Mouse (Mus musculus) C2C12 (cell line): ENCODE data around the gene Kcnd3. TPM values are rescaled to one million over a fixed set of nuclear protein-coding genes. Genes with fewer than 3 reads are reported as not detected.

ENCODE experiments used
- H3K27me3 ChIP-seq: one replicate; pipeline ENCODE4 v1.6.1; 2011; ENCODE audit not compliant: control insufficient read depth, insufficient read depth, insufficient read length
- H3K36me3 ChIP-seq: one replicate; pipeline ENCODE4 v1.6.1; 2011; ENCODE audit not compliant: control insufficient read depth, insufficient read depth
- H3K4me3 ChIP-seq: one replicate; pipeline ENCODE4 v1.5.1; 2011; ENCODE audit warnings: mild to moderate bottlenecking, control low read depth; ENCODE audit not compliant: poor library complexity, insufficient read depth, severe bottlenecking
- H3K79me2 ChIP-seq: one replicate; pipeline ENCODE4 v1.6.1; 2011; ENCODE audit not compliant: control insufficient read depth, insufficient read depth
- H3K79me3 ChIP-seq: one replicate; pipeline ENCODE4 v1.6.1; 2011; ENCODE audit warnings: low read depth, control low read depth
- H3ac ChIP-seq: one replicate; pipeline ENCODE3; 2011; ENCODE audit warnings: low read depth; ENCODE audit not compliant: control insufficient read depth, insufficient read length
- CEBPB ChIP-seq: IDR thresholded peaks from one replicate; pipeline ENCODE4 v1.6.1; 2011; ENCODE audit warnings: low read depth, mild to moderate bottlenecking, control low read depth, moderate library complexity
- CTCF ChIP-seq: IDR thresholded peaks from one replicate; pipeline ENCODE4 v1.5.1; 2011; ENCODE audit not compliant: control insufficient read depth, insufficient read depth, insufficient read length
- FOSL1 ChIP-seq: IDR thresholded peaks from one replicate; pipeline ENCODE4 v1.8.0; 2011; ENCODE audit warnings: mild to moderate bottlenecking, low read length; ENCODE audit not compliant: poor library complexity, insufficient read depth, severe bottlenecking
- MAX ChIP-seq: IDR thresholded peaks from one replicate; pipeline ENCODE4 v1.6.1; 2011; ENCODE audit warnings: mild to moderate bottlenecking, control low read depth
- MYOD1 ChIP-seq: IDR thresholded peaks from one replicate; pipeline ENCODE4 v1.6.1; 2011; ENCODE audit warnings: low read depth; ENCODE audit not compliant: control insufficient read depth, insufficient read length
- MYOG ChIP-seq: IDR thresholded peaks from one replicate; pipeline ENCODE4 v1.6.1; 2011; ENCODE audit not compliant: control insufficient read depth, insufficient read length; ENCODE audit errors: extremely low read depth
- USF1 ChIP-seq: IDR thresholded peaks from one replicate; pipeline ENCODE4 v1.6.1; 2011; ENCODE audit warnings: low read depth, mild to moderate bottlenecking, control low read depth, moderate library complexity
- polyA plus RNA-seq: library from polyadenylated mRNA; unstranded; fragments of >200 nt; fragmentation: generic; extraction: Trizol; gene quantifications from one replicate; pipeline ENCODE4 v1.2.1, GENCODE M21; 2012; ENCODE audit warnings: missing spikeins

Gene Kcnd3
- polyA plus RNA-seq, 1 experiment: 0.01 TPM

DNA sequence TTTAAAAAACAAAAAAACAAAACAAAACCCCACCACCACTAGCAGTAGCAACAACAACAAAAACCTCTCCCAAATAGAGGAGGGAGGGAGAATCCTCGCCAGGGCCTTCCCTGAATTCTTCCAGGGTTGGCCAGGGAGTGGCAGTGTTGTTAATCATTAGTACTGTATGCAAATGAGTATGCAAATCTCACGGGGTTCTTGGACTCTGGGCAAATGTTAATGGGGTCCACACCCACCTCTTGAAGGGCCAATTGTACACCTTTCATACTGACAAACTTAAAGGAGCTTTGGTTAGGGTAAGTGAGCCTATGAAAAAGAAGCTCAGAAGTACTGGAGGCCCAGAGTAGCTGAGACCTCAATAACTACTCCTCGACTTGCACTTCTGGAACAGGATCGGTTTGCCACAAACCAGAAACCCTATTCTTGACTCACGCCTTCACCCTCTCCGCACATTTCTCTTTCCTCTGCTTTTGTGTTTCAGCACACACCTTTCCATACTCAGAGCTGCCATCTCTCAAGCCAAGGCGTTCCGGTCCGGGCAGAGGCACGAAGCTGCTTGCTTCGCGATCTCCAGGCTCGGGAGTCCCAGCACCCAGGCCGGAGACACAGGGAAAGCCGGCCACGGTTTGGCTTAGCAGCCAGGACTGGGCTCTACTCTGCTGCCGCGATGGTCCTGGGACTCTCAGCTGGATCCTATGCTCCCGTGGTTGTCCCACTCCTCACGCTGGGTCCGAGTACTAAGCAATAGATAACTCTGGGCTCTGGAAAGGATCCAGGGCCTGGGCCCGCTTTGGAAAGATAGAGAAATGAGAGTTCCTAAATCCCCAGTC is 1.3 kb upstream of the Kcnd3 start:
- Histone ChIP-seq H3ac (no peak overlapping the region), H3K4me3 (no peak overlapping the region), H3K79me2 (no peaks in the 10 kb centered on the region), H3K36me3 (no peaks in the 10 kb centered on the region), H3K27me3 (peaks cover 27% of the 10 kb centered on the region), H3K79me3 (no peaks in the 10 kb centered on the region)
- TF ChIP-seq CTCF (no peak), CEBPB (no peak), MAX (no peak), MYOD1 (no peak), USF1 (no peak), FOSL1 (no peak), MYOG (no peak)

GRCm38 (mm10) chr3:105452556-105453213 is 555 bp downstream of the Kcnd3 start:
- H3K4me3 ChIP-seq: no peak overlapping the region
- H3K79me3 ChIP-seq: no peaks in the 10 kb centered on the region
- H3K79me2 ChIP-seq: no peaks in the 10 kb centered on the region
- TF ChIP-seq CEBPB: no peak
- TF ChIP-seq USF1: no peak
- TF ChIP-seq MAX: no peak
- TF ChIP-seq CTCF: no peak
- TF ChIP-seq FOSL1: no peak
- no peak for TF ChIP-seq MYOD1
- no peak for TF ChIP-seq MYOG
- peaks cover 27% of the 10 kb centered on the region for H3K27me3 ChIP-seq
- H3ac ChIP-seq: no peak overlapping the region
- no peaks in the 10 kb centered on the region for H3K36me3 ChIP-seq

DNA sequence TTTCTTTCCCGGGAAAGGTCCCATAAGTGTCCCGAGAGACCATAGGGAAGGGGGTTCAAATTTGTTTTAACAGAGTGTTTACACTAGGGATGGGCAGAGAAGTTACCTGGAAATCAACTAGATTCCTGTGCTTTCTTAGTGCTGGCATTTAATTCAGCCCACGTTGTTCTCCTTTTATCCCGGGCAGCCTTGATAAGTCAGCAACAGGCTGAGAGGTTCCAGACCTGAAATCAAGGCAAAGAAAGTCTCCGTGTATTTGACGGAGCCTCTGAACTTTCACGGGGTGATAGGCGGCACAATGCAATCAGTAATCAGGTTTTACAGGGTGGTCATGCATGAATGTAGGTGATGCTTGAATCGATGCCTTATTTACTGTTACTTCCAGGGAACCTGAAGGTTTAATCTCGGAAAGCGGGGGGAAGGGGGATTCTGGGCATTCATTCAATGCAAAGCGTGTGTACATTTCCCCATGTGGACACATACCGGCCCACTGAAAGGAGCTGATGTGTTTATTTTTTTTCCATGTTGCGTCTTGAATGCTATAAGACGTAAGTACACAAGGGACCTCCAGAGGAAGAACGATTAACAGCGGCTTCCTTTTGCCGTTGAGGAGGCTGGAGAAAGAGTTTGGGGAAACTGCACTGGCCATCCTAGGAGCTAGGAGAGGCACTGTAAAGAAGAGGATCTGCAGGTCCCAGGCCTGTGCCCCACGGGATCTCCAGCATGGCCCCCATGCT is 1.3 kb downstream of the Kcnd3 start:
- TF ChIP-seq FOSL1: no peak
- TF ChIP-seq USF1: no peak
- no peak for TF ChIP-seq MAX
- TF ChIP-seq CEBPB: no peak
- no peak for TF ChIP-seq MYOD1
- no peak for TF ChIP-seq MYOG
- TF ChIP-seq CTCF: no peak
- Histone ChIP-seq H3ac (no peak overlapping the region), H3K27me3 (peaks cover 27% of the 10 kb centered on the region), H3K79me2 (no peaks in the 10 kb centered on the region), H3K79me3 (no peaks in the 10 kb centered on the region), H3K4me3 (no peak overlapping the region), H3K36me3 (no peaks in the 10 kb centered on the region)

- peaks cover 13% of the 10 kb centered on the region for H3K27me3 ChIP-seq
- no peaks in the 10 kb centered on the region for H3K79me3 ChIP-seq
- H3ac ChIP-seq: no peak overlapping the region
- H3K79me2 ChIP-seq: no peaks in the 10 kb centered on the region
- no peak overlapping the region for H3K4me3 ChIP-seq
- TF ChIP-seq FOSL1 (no peak), CTCF (no peak), MYOD1 (no peak)
- no peaks in the 10 kb centered on the region for H3K36me3 ChIP-seq
Measured at GRCm38 (mm10) chr3:105457657-105458056, 5.5 kb downstream of the Kcnd3 start.

DNA sequence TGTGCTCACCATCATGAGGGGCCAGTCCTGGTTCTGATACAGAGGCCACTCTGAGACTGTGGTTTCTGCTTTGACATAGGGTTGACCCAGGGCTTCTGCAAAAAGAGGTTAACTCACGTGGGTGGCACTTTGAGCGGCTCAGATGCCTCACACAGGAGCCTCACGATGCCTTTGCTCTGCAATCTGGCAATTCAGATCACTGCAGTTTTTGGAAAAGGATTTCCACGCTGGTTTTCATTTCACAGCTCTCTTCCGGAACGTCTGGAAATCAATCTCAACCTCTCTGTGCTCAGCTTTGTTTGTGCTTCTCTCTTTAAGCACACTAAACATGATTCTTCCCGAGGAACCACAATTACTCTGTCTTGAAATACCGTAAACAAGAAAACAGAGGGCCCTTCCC is 14.4 kb downstream of the Kcnd3 start:
- H3K79me3 ChIP-seq: no peaks in the 10 kb centered on the region
- H3K36me3 ChIP-seq: no peaks in the 10 kb centered on the region
- no peak overlapping the region for H3K4me3 ChIP-seq
- no peak for TF ChIP-seq CEBPB
- TF ChIP-seq USF1: no peak
- TF ChIP-seq FOSL1: no peak
- no peak for TF ChIP-seq MYOG
- no peak for TF ChIP-seq MAX
- no peak for TF ChIP-seq CTCF
- TF ChIP-seq MYOD1: no peak
- H3ac ChIP-seq: no peak overlapping the region
- H3K27me3 ChIP-seq: no peaks in the 10 kb centered on the region
- H3K79me2 ChIP-seq: no peaks in the 10 kb centered on the region
